ENCODE assay signal across 13 mouse cellular contexts in genomic region chr6:72465361-72466157, GRCm38 (mm10). TPM values are rescaled to one million over a fixed set of nuclear protein-coding genes. Genes with fewer than 3 reads are reported as not detected.
A peak's percentile ranks its signal among the peaks of the same experiment; 100 is the strongest.
DNase-seq lines count a peak whose midpoint lies in the region; ATAC-seq and TF ChIP-seq lines count a peak whose summit lies in the region.
"Had no signal": no experiment of that assay in that cellular context is flagged by ENCODE, and none has a peak within 500 bp of the region (broad histone marks: within the 10 kb centered on the region; RNA-seq: fewer than 3 reads in every experiment).

No protein-coding gene starts in this region.

- H3K9ac ChIP-seq in intestine, postnatal 0 days (ENCODE audit: low read depth, low read length): no peak overlapping the region
- no peak overlapping the region for H3K9ac ChIP-seq in forebrain, embryonic 15.5 days (replicated peaks)
- H3K9ac ChIP-seq: liver, embryonic 15.5 days had no signal

- 35% methylated on average over 8 of the region's 8 CpGs for WGBS in intestine, postnatal 0 days
- 83% methylated on average over 8 of the region's 8 CpGs for WGBS in forebrain, embryonic 15.5 days

- H3K9me3 ChIP-seq in intestine, postnatal 0 days (ENCODE audit: control insufficient read depth): no peaks in the 10 kb centered on the region
- H3K9me3 ChIP-seq in forebrain, embryonic 15.5 days: no peaks in the 10 kb centered on the region
- H3K9me3 ChIP-seq: liver, embryonic 15.5 days had no signal

- peak; percentile 53 for ATAC-seq in intestine, postnatal 0 days
- ATAC-seq in forebrain, embryonic 15.5 days (replicated peaks): no peak
- ATAC-seq: midbrain, embryonic 16.5 days had no signal

- intact Hi-C loops in heart, postnatal 25 days (cut with DNase I): no loop called here
- intact Hi-C loops in gastrocnemius, postnatal 14 days (cut with DNase I; ENCODE audit: low total_unique reads): no loop called here

- no peak overlapping the region for H3K27ac ChIP-seq in intestine, postnatal 0 days (ENCODE audit: low read depth, low read length)
- H3K27ac ChIP-seq in forebrain, embryonic 15.5 days (replicated peaks): no peak overlapping the region
- H3K27ac ChIP-seq: liver, embryonic 15.5 days had no signal

- 0 out of 2 replicates have a peak, but pooled peaks cover 4% of the 10 kb centered on the region for H3K4me1 ChIP-seq in intestine, postnatal 0 days (replicated peaks; ENCODE audit: control insufficient read depth, insufficient read depth, low read length)
- H3K4me1 ChIP-seq in forebrain, embryonic 15.5 days: no peaks in the 10 kb centered on the region

- H3K36me3 ChIP-seq in intestine, postnatal 0 days (ENCODE audit: control insufficient read depth, insufficient read depth): no peaks in the 10 kb centered on the region
- no peaks in the 10 kb centered on the region for H3K36me3 ChIP-seq in forebrain, embryonic 15.5 days
- H3K36me3 ChIP-seq: liver, embryonic 15.5 days had no signal

- TF ChIP-seq CTCF in intestine, postnatal 0 days (IDR thresholded peaks at IDR 0.05; ENCODE audit: low read depth): no peak

- peak; percentile 40 for DNase-seq in heart, adult 8-10 months (ENCODE audit: low spot score)
- no peak for DNase-seq in heart, postnatal 25 days (ENCODE audit: low spot score)
- DNase-seq in gastrocnemius, postnatal 14 days: peak; percentile 41
- DNase-seq in kidney, postnatal 25 days: peak; percentile 65 to 89
- DNase-seq in B cell, adult 2 months: no peak
- no peak for DNase-seq in spleen, adult 18-20 months
- DNase-seq: thymus, postnatal 4 days had no signal

- no peak overlapping the region for H3K4me3 ChIP-seq in intestine, postnatal 0 days (ENCODE audit: low read depth, low read length)
- no peak overlapping the region for H3K4me3 ChIP-seq in forebrain, embryonic 15.5 days
- H3K4me3 ChIP-seq: liver, embryonic 15.5 days had no signal

- no peaks in the 10 kb centered on the region for H3K27me3 ChIP-seq in intestine, postnatal 0 days (replicated peaks; ENCODE audit: control insufficient read depth, insufficient read depth, low read length)
- no peaks in the 10 kb centered on the region for H3K27me3 ChIP-seq in forebrain, embryonic 15.5 days
- H3K27me3 ChIP-seq: liver, embryonic 15.5 days had no signal

- no peak overlapping the region for H3K4me2 ChIP-seq in intestine, postnatal 0 days (replicated peaks; ENCODE audit: low read depth)
- no peak overlapping the region for H3K4me2 ChIP-seq in forebrain, embryonic 15.5 days (replicated peaks)
- H3K4me2 ChIP-seq: liver, embryonic 15.5 days had no signal

RNA-seq across cellular contexts. Expression of gene Mat2a, which starts 26.2 kb away (rescaled TPM):
- 100 to 1,000 TPM; 112 to 150 (median 119) TPM for total RNA-seq in heart, adult 8-10 months (2022)
- 100 to 1,000 TPM; 106 to 141 TPM for total RNA-seq in heart, postnatal 25 days (2021)
- total RNA-seq in gastrocnemius, postnatal 14 days (2021): 100 to 1,000 TPM; 202 to 277 TPM
- polyA plus RNA-seq in intestine, postnatal 0 days (2015; fragmentation: Nextera tagmentation; extraction: Ambion mirVana): 120 and 128 TPM in 2 replicates
- 359 and 376 TPM in 2 replicates for polyA plus RNA-seq in forebrain, embryonic 15.5 days (2015; fragmentation: Nextera tagmentation; extraction: Ambion mirVana)

RNA-seq across cellular contexts. Expression of gene Ggcx, which starts 51.5 kb away (rescaled TPM):
- 10 to 100 TPM; 30.9 to 38.9 (median 33.8) TPM for total RNA-seq in heart, adult 8-10 months (2022)
- 10 to 100 TPM; 33.3 to 35.0 TPM for total RNA-seq in heart, postnatal 25 days (2021)
- total RNA-seq in gastrocnemius, postnatal 14 days (2021): 10 to 100 TPM; 15.0 to 15.5 TPM
- polyA plus RNA-seq in intestine, postnatal 0 days (2015; fragmentation: Nextera tagmentation; extraction: Ambion mirVana): 6.2 and 6.8 TPM in 2 replicates
- polyA plus RNA-seq in forebrain, embryonic 15.5 days (2015; fragmentation: Nextera tagmentation; extraction: Ambion mirVana): 14.0 and 16.5 TPM in 2 replicates

RNA-seq across cellular contexts. Expression of gene Sh2d6, which starts 55.9 kb away (rescaled TPM):
- total RNA-seq in heart, adult 8-10 months (2022): not detected
- not detected for total RNA-seq in heart, postnatal 25 days (2021)
- total RNA-seq in gastrocnemius, postnatal 14 days (2021): under 1 TPM; 0.78 to 0.98 TPM
- polyA plus RNA-seq in intestine, postnatal 0 days (2015; fragmentation: Nextera tagmentation; extraction: Ambion mirVana): 0.12 and 0.16 TPM in 2 replicates
- polyA plus RNA-seq in forebrain, embryonic 15.5 days (2015; fragmentation: Nextera tagmentation; extraction: Ambion mirVana): 0.37 and 0.55 TPM in 2 replicates
- polyA plus RNA-seq: heart, embryonic 16.5 days; liver, embryonic 15.5 days; stomach, embryonic 14.5 days had no signal

Comparison
In these comparisons a context has a peak if more than half of its experiments do, and no peak if none do; other contexts are left out.
1. DNase-seq: peak in heart, adult 8-10 months (single experiment), gastrocnemius, postnatal 14 days (single experiment) and kidney, postnatal 25 days (2 of 2); none in heart, postnatal 25 days (single experiment), B cell, adult 2 months (0 of 2) and spleen, adult 18-20 months (0 of 2).